Mouse (Mus musculus) lung, postnatal 36 days (tissue): Measurements from ENCODE around the gene Ggta1.

Experiments used
- DNase-seq: peaks from one replicate; pipeline ENCODE4 v3.0.0; 2022; ENCODE audit warnings: mixed read lengths

Ggta1 gene

GRCm38 (mm10) chr2:35432472-35432871 lies 30.6 kb downstream of the Ggta1 start:
- DNase-seq = peak; percentile 83

- peak; percentile 73 for DNase-seq
Measured at GRCm38 (mm10) chr2:35432011-35432410, 31.0 kb downstream of the Ggta1 start.

- no peak for DNase-seq
Measured at GRCm38 (mm10) chr2:35430806-35431205, 32.2 kb downstream of the Ggta1 start.

- DNase-seq = no peak
Measured at GRCm38 (mm10) chr2:35428615-35429300, 34.3 kb downstream of the Ggta1 start.

GRCm38 (mm10) chr2:35427559-35427958 lies 35.5 kb downstream of the Ggta1 start:
- DNase-seq = no peak

GRCm38 (mm10) chr2:35423711-35424339 lies 39.2 kb downstream of the Ggta1 start:
- DNase-seq = no peak

- no peak for DNase-seq
Measured at GRCm38 (mm10) chr2:35422384-35422783, 40.6 kb downstream of the Ggta1 start.

GRCm38 (mm10) chr2:35420681-35421080 lies 42.4 kb downstream of the Ggta1 start:
- DNase-seq = no peak

- DNase-seq = no peak
Measured at GRCm38 (mm10) chr2:35419671-35420070, 43.4 kb downstream of the Ggta1 start.

- no peak for DNase-seq
Measured at GRCm38 (mm10) chr2:35419243-35419642, 43.8 kb downstream of the Ggta1 start.

- no peak for DNase-seq
Measured at GRCm38 (mm10) chr2:35417231-35417630, 45.8 kb downstream of the Ggta1 start.

- no peak for DNase-seq
Measured at GRCm38 (mm10) chr2:35416473-35416872, 46.6 kb downstream of the Ggta1 start.

- DNase-seq = no peak
Measured at GRCm38 (mm10) chr2:35412810-35413209, 50.2 kb downstream of the Ggta1 start.

GRCm38 (mm10) chr2:35412246-35412645 lies 50.8 kb downstream of the Ggta1 start:
- no peak for DNase-seq

GRCm38 (mm10) chr2:35411640-35412190 lies 51.3 kb downstream of the Ggta1 start:
- peak; percentile 24 for DNase-seq

GRCm38 (mm10) chr2:35409466-35409865 lies 53.6 kb downstream of the Ggta1 start:
- no peak for DNase-seq

- no peak for DNase-seq
Measured at GRCm38 (mm10) chr2:35408409-35409110, 54.5 kb downstream of the Ggta1 start.

GRCm38 (mm10) chr2:35407878-35408277 lies 55.2 kb downstream of the Ggta1 start:
- DNase-seq = peak; percentile 14

- peak; percentile 28 for DNase-seq
Measured at GRCm38 (mm10) chr2:35407266-35407665, 55.8 kb downstream of the Ggta1 start.

- DNase-seq = no peak
Measured at GRCm38 (mm10) chr2:35406611-35407010, 56.4 kb downstream of the Ggta1 start.

- DNase-seq = no peak
Measured at GRCm38 (mm10) chr2:35402391-35402790, 60.6 kb downstream of the Ggta1 start.

- DNase-seq = no peak
Measured at GRCm38 (mm10) chr2:35400739-35401138, 62.3 kb downstream of the Ggta1 start.

- DNase-seq = no peak
Measured at GRCm38 (mm10) chr2:35398184-35398828, 64.7 kb downstream of the Ggta1 start.
